Mouse (Mus musculus) neural tube, embryonic 11.5 days (tissue): ENCODE data around the gene Nav2. TPM values are rescaled to one million over a fixed set of nuclear protein-coding genes. Genes with fewer than 3 reads are reported as not detected.

Experiments
- ATAC-seq: fragments of 200-750 bp; cut with Nextera tagmentation; 2 replicates; pipeline ENCODE4 v1.8.0; 2017; ENCODE audit warnings: moderate number of reproducible peaks, mild to moderate bottlenecking, moderate TSS enrichment, moderate library complexity; ENCODE audit not compliant: insufficient read depth, low FRiP score, low TSS enrichment
- DNase-seq: peaks from one replicate; pipeline ENCODE4 v3.0.0-alpha.2; 2015; ENCODE audit warnings: low spot score
- H3K27ac ChIP-seq: fragments of 300-500 bp; sonication (generic); 2 replicates; pipeline ENCODE4 v1.5.1; 2014; ENCODE audit warnings: low read depth, mild to moderate bottlenecking, low read length
- H3K27me3 ChIP-seq: fragments of 300-500 bp; sonication (generic); 2 replicates; pipeline ENCODE4 v1.6.1; 2014; ENCODE audit warnings: mild to moderate bottlenecking, low read length, mixed read lengths; ENCODE audit not compliant: control insufficient read depth, insufficient read depth
- H3K36me3 ChIP-seq: fragments of 300-500 bp; sonication (generic); 2 replicates; pipeline ENCODE4 v1.6.1; 2014; ENCODE audit warnings: mild to moderate bottlenecking, low read length, moderate library complexity, mixed read lengths; ENCODE audit not compliant: control insufficient read depth, insufficient read depth
- H3K4me1 ChIP-seq: fragments of 300-500 bp; sonication (generic); 2 replicates; pipeline ENCODE4 v1.6.1; 2014; ENCODE audit warnings: low read length, mixed read lengths; ENCODE audit not compliant: control insufficient read depth, insufficient read depth
- H3K4me2 ChIP-seq: fragments of 300-500 bp; sonication (generic); 2 replicates; pipeline ENCODE4 v1.6.1; 2014; ENCODE audit warnings: low read depth, mild to moderate bottlenecking, moderate library complexity
- H3K4me3 ChIP-seq: fragments of 300-500 bp; sonication (generic); 2 replicates; pipeline ENCODE4 v1.5.1; 2014; ENCODE audit warnings: low read depth, low read length
- H3K9ac ChIP-seq: fragments of 300-500 bp; sonication (generic); 2 replicates; pipeline ENCODE4 v1.6.1; 2014; ENCODE audit warnings: mild to moderate bottlenecking, low read length
- H3K9me3 ChIP-seq: fragments of 300-500 bp; sonication (generic); 2 replicates; pipeline ENCODE4 v1.6.1; 2016; ENCODE audit warnings: low read length; ENCODE audit not compliant: control insufficient read depth
- WGBS: fragments of 180-500 bp; shearing (Covaris S2); extraction: QIAGEN DNeasy Blood & Tissue Kit; methylation state at CpG from one replicate; pipeline ENCODE4 v1.1.7; 2014; 5-methylcytosine and 5-hydroxymethylcytosine counted together
- polyA plus RNA-seq: library from polyadenylated mRNA; unstranded; fragments of >200 nt; fragmentation: Nextera tagmentation; extraction: Ambion mirVana; gene quantifications from 2 replicates; pipeline ENCODE4 v1.2.1, GENCODE M21; 2014

Nav2 gene
- polyA plus RNA-seq, 1 experiment from 2014 or later, result 19.2 TPM

- no peak overlapping the region for H3K4me3 ChIP-seq
- DNase-seq (no peak), ATAC-seq (no peak)
- H3K27ac ChIP-seq, result no peak overlapping the region
- no peaks in the 10 kb centered on the region for H3K27me3 ChIP-seq
- H3K4me2 ChIP-seq, result no peak overlapping the region
- H3K36me3 ChIP-seq, result no peaks in the 10 kb centered on the region
- H3K4me1 ChIP-seq, result no peaks in the 10 kb centered on the region
- WGBS, result 88% methylated on average over 7 of the region's 7 CpGs
- H3K9ac ChIP-seq, result no peak overlapping the region
- no peaks in the 10 kb centered on the region for H3K9me3 ChIP-seq
Observed at GRCm38 (mm10) chr7:49415131-49415530, 506.6 kb downstream of the Nav2 start.

- no peaks in the 10 kb centered on the region for H3K9me3 ChIP-seq
- H3K9ac ChIP-seq, result no peak overlapping the region
- ATAC-seq (no peak), DNase-seq (no peak)
- H3K27ac ChIP-seq, result no peak overlapping the region
- no peaks in the 10 kb centered on the region for H3K27me3 ChIP-seq
- H3K36me3 ChIP-seq, result no peaks in the 10 kb centered on the region
- no peak overlapping the region for H3K4me3 ChIP-seq
- 91% methylated on average over 12 of the region's 12 CpGs for WGBS
- H3K4me1 ChIP-seq, result no peaks in the 10 kb centered on the region
- no peak overlapping the region for H3K4me2 ChIP-seq
Observed at GRCm38 (mm10) chr7:49415716-49416115, 507.2 kb downstream of the Nav2 start.

GRCm38 (mm10) chr7:49418841-49419240, 510.3 kb downstream of the Nav2 start:
- WGBS, result 85% methylated on average over 13 of the region's 13 CpGs
- H3K27me3 ChIP-seq, result no peaks in the 10 kb centered on the region
- no peak overlapping the region for H3K9ac ChIP-seq
- no peaks in the 10 kb centered on the region for H3K4me1 ChIP-seq
- no peaks in the 10 kb centered on the region; the same call in 1 of the 2 replicates for H3K36me3 ChIP-seq
- H3K4me3 ChIP-seq, result no peak overlapping the region
- ATAC-seq (no peak), DNase-seq (no peak)
- H3K27ac ChIP-seq, result no peak overlapping the region
- no peaks in the 10 kb centered on the region for H3K9me3 ChIP-seq
- H3K4me2 ChIP-seq, result no peak overlapping the region

- Histone ChIP-seq H3K4me1 (no peaks in the 10 kb centered on the region), H3K4me2 (no peak overlapping the region), H3K4me3 (no peak overlapping the region), H3K27ac (no peak overlapping the region), H3K9me3 (no peaks in the 10 kb centered on the region), H3K9ac (no peak overlapping the region), H3K27me3 (no peaks in the 10 kb centered on the region), H3K36me3 (no peaks in the 10 kb centered on the region; the same call in 1 of the 2 replicates)
- ATAC-seq (no peak), DNase-seq (no peak)
- 93% methylated on average over 17 of the region's 17 CpGs for WGBS
Observed at GRCm38 (mm10) chr7:49420139-49420802, 511.8 kb downstream of the Nav2 start.

GRCm38 (mm10) chr7:49421261-49421660, 512.7 kb downstream of the Nav2 start:
- DNase-seq (no peak), ATAC-seq (no peak)
- Histone ChIP-seq H3K4me1 (no peaks in the 10 kb centered on the region), H3K27me3 (no peaks in the 10 kb centered on the region), H3K9me3 (no peaks in the 10 kb centered on the region), H3K9ac (no peak overlapping the region), H3K27ac (no peak overlapping the region), H3K4me3 (no peak overlapping the region), H3K4me2 (no peak overlapping the region), H3K36me3 (no peaks in the 10 kb centered on the region; the same call in 1 of the 2 replicates)
- 87% methylated on average over 4 of the region's 4 CpGs for WGBS

GRCm38 (mm10) chr7:49423943-49424342, 515.4 kb downstream of the Nav2 start:
- ATAC-seq (no peak), DNase-seq (no peak)
- Histone ChIP-seq H3K27ac (no peak overlapping the region), H3K27me3 (no peaks in the 10 kb centered on the region), H3K4me1 (no peaks in the 10 kb centered on the region), H3K4me3 (no peak overlapping the region), H3K9ac (no peak overlapping the region), H3K36me3 (no peaks in the 10 kb centered on the region; the same call in 1 of the 2 replicates), H3K4me2 (no peak overlapping the region), H3K9me3 (no peaks in the 10 kb centered on the region)
- WGBS, result 88% methylated on average over 6 of the region's 6 CpGs

GRCm38 (mm10) chr7:49426060-49426459, 517.5 kb downstream of the Nav2 start:
- 63% methylated on average over 4 of the region's 4 CpGs for WGBS
- Histone ChIP-seq H3K27ac (no peak overlapping the region), H3K9ac (no peak overlapping the region), H3K4me3 (no peak overlapping the region), H3K36me3 (no peaks in the 10 kb centered on the region; the same call in 1 of the 2 replicates), H3K4me2 (no peak overlapping the region), H3K4me1 (no peaks in the 10 kb centered on the region), H3K9me3 (no peaks in the 10 kb centered on the region), H3K27me3 (no peaks in the 10 kb centered on the region)
- ATAC-seq (no peak), DNase-seq (peak; percentile 46)

GRCm38 (mm10) chr7:49427843-49428242, 519.3 kb downstream of the Nav2 start:
- H3K36me3 ChIP-seq, result no peaks in the 10 kb centered on the region
- H3K9ac ChIP-seq, result no peak overlapping the region
- no peaks in the 10 kb centered on the region for H3K27me3 ChIP-seq
- ATAC-seq, result no peak
- H3K4me1 ChIP-seq, result no peaks in the 10 kb centered on the region
- H3K4me3 ChIP-seq, result no peak overlapping the region
- no peaks in the 10 kb centered on the region for H3K9me3 ChIP-seq
- no peak overlapping the region for H3K27ac ChIP-seq
- 58% methylated on average over 6 of the region's 6 CpGs for WGBS
- peak; percentile 50 for DNase-seq
- H3K4me2 ChIP-seq, result no peak overlapping the region

GRCm38 (mm10) chr7:49428947-49429346, 520.4 kb downstream of the Nav2 start:
- H3K4me3 ChIP-seq, result no peak overlapping the region
- no peaks in the 10 kb centered on the region for H3K9me3 ChIP-seq
- DNase-seq (no peak), ATAC-seq (peak; percentile 83)
- H3K4me2 ChIP-seq, result no peak overlapping the region
- H3K9ac ChIP-seq, result no peak overlapping the region
- no peaks in the 10 kb centered on the region for H3K36me3 ChIP-seq
- no peak overlapping the region for H3K27ac ChIP-seq
- no peaks in the 10 kb centered on the region for H3K4me1 ChIP-seq
- WGBS, result 76% methylated on average over 5 of the region's 5 CpGs
- no peaks in the 10 kb centered on the region for H3K27me3 ChIP-seq
